Mouse (Mus musculus) gastrocnemius, postnatal 14 days (tissue): ENCODE measurements at regions not wholly inside any gene's neighbourhood (a gene's known extent, or its start where the extent isn't known, plus 50 kb on each side); places are given as distances from the start of the nearest gene placed in this dataset.
A peak's percentile ranks its signal among the peaks of the same experiment; 100 is the strongest.

Source experiments
- DNase-seq: peaks from one replicate; pipeline ENCODE4 v3.0.0; 2021; ENCODE audit warnings: mixed read lengths
- intact Hi-C: fragments of 180-260 bp; cut with DNase I; formaldehyde crosslinking; loops from one replicate; pipeline ENCODE4 v1.15.1; 2025; ENCODE audit warnings: low total_unique reads

GRCm38 (mm10) chr3:79996803-79997202 lies 112.5 kb downstream of the Fam198b start:
- intact Hi-C loops: no loop called here
- no peak for DNase-seq

DNA sequence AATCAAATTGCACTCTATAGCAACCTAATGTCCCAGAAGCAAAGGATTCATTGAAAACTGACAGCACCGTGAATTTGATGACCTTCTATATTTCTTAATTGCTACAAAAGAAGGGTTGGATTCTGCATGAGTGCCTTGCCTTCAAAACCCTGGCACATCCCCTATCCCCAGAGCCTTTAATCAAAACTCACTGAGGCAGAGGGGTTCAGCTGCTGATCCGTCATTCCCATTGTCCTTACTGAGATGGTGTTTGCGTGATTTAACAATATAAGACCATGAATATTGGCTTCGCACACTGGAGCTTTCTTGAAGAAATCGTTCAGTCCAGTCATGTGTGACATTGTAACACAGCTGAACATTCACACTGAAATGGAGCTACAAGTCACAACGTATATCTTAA lies 118.0 kb downstream of the Fam198b start:
- intact Hi-C loops: no loop called here
- no peak for DNase-seq

DNA sequence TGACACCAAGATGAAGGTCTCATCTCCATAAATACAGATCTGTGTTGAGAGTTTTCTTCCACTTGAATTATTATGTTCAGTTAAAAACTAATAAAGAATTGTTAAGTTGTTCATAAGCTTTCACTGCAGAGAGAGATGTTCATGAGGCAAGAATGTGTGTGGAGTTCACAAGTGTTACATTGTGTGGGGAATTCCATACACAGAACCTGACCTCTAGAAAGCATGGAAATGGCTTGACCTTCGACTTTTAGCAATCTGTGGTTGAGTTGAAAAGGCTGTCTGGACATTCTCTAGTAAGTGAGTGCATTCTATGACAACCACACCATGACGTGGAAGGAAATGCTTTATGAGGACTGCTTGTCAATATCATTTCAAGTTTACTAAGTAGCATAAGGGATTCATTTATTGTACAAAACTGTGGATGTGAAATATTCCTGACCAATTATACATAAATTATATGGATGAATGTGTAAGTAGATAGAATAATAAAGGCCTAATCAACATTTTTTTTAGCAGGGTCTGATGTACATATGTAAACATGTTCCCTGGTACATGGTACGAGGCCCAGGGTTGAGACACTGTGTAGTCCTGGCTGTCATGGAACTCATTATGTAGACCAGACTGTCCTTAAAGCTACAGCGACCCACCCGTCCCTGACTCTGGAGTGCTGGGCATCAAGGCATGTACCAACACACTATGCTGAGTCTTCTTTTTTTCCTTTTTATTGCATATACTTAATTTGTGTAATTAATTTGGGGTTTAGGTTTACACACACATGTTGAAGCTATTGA lies 119.2 kb downstream of the Fam198b start:
- no peak for DNase-seq
- intact Hi-C loops: no loop called here

GRCm38 (mm10) chr3:80004556-80004955 lies 120.2 kb downstream of the Fam198b start:
- intact Hi-C loops: no loop called here

GRCm38 (mm10) chr3:80004966-80005365 lies 120.6 kb downstream of the Fam198b start:
- intact Hi-C loops: no loop called here
- DNase-seq: peak; percentile 22

More at GRCm38 (mm10) chr3:80004556-80004955, 120.2 kb downstream of the Fam198b start:
- DNase-seq: no peak

DNA sequence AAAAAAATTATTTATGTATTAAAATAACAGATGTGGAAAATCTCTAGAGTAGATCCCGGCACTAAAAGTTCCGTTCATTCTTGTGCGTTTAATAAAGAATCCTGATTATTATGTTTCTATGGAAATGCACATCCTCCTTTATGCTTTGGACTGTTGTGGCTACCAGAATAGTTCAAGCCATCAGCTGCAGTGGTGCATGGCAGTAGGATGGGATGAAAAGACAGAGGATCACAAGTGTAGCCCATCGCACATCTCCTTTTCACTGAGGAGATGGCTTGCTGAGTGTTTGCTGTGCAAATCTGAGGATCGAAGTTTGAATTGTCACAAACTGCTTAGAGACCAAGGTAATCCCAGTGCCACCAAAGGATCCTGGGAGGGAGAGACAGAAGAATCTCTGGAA lies 121.0 kb downstream of the Fam198b start:
- intact Hi-C loops: no loop called here

GRCm38 (mm10) chr3:80006263-80006662 lies 121.9 kb downstream of the Fam198b start:
- DNase-seq: no peak
- intact Hi-C loops: no loop called here

More for the DNA sequence above, 121.0 kb downstream of the Fam198b start:
- DNase-seq: no peak

- intact Hi-C loops: no loop called here
- DNase-seq: no peak
Observed at GRCm38 (mm10) chr3:80007006-80007405, 122.7 kb downstream of the Fam198b start.

GRCm38 (mm10) chr3:80009275-80009674 lies 124.9 kb downstream of the Fam198b start:
- intact Hi-C loops: no loop called here
- DNase-seq: no peak

- intact Hi-C loops: no loop called here
Observed at GRCm38 (mm10) chr3:80025795-80026194, 141.5 kb downstream of the Fam198b start.

GRCm38 (mm10) chr3:80033071-80033470 lies 148.7 kb downstream of the Fam198b start:
- no peak for DNase-seq
- intact Hi-C loops: no loop called here

More at GRCm38 (mm10) chr3:80025795-80026194, 141.5 kb downstream of the Fam198b start:
- no peak for DNase-seq

GRCm38 (mm10) chr3:80038553-80039129 lies 154.3 kb downstream of the Fam198b start:
- intact Hi-C loops: no loop called here
- DNase-seq: no peak

GRCm38 (mm10) chr3:80042756-80043484 lies 158.6 kb downstream of the Fam198b start:
- intact Hi-C loops: no loop called here
- peak; percentile 11 for DNase-seq

GRCm38 (mm10) chr3:80049495-80050225 lies 165.3 kb downstream of the Fam198b start:
- DNase-seq: no peak
- intact Hi-C loops: no loop called here

- intact Hi-C loops: no loop called here
- no peak for DNase-seq
Observed at GRCm38 (mm10) chr3:80050920-80051319, 166.6 kb downstream of the Fam198b start.

DNA sequence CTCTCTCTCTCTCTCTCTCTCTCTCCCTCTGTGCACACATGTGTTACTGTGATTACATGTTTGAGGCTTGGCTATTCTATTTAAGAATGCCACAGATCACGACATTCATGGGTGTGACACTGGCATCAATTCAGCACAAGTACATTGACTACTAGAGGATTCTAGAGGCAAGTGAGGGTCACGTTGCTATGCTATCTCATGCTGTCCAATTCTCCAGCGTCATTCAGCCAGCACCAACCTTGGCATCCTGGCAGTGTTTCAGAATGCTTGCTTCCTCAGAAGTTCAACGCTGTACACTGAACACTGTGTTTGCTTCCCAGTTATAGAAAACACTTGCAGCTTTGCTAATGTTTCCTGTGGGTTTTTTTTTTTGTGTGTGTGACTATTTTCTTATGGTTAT lies 167.6 kb downstream of the Fam198b start:
- intact Hi-C loops: no loop called here
- DNase-seq: no peak

DNA sequence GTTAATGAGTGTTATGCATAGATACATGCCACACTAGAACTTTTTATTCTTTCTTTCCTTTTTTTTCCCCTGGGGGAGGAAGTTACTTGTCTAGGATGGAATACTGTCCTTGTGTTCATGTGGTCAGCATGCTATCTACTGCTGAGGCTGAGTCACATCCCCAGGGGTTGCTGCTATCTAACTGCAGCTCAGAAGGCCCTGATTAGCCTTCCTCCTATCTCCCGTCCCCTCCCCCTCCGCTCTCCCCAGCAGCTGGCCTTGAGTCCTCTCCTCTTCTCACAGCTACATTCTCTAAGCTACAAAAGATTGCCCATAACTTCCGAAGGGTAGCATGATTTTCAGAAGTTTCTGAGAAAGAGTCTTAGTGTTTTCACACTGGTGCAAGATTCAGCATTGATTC lies 168.5 kb downstream of the Fam198b start:
- intact Hi-C loops: no loop called here
- no peak for DNase-seq

DNA sequence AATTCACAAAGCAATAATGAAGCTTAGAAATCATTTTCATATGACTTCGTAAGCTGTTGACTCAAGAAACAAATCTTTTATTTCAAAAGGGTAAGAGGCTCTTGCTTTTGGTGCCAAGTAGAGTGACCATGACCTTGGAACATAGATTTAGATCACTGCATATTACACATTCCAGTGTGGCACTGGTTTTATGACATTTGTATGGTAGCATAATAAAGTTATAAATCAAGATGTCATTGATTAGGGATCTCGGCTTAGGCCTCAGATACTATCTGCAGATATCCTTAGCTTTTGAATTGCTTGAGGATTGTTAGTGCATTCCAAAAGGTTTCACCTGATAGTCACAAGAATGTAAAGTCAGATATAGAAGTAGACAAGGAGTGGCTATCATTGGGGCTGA lies 169.1 kb downstream of the Fam198b start:
- no peak for DNase-seq
- intact Hi-C loops: no loop called here

- DNase-seq: no peak
- intact Hi-C loops: no loop called here
Observed at GRCm38 (mm10) chr3:80056636-80057350, 172.5 kb downstream of the Fam198b start.
